Mouse (Mus musculus) spleen, adult 2 months (tissue): ENCODE results near the gene Tmem144. TPM values are rescaled to one million over a fixed set of nuclear protein-coding genes. Genes with fewer than 3 reads are reported as not detected.
A peak's percentile ranks its signal among the peaks of the same experiment; 100 is the strongest.
"Not testable (repeated sequence)": the region's sequence is repeated elsewhere in the genome, so short reads cannot be mapped to it uniquely, and the experiment has no call there.

Source experiments
- DNase-seq, 2 experiments: peaks; one replicate each; pipeline versions ENCODE4 v3.0.0 to v3.0.0-alpha.2; 2012 to 2021; ENCODE audit warnings: low spot score in 2 of 2, low read depth in 1 of 2
- H3K27ac ChIP-seq: fragments of 200-500 bp; 2 replicates; pipeline ENCODE4 v1.5.1; 2012; ENCODE audit warnings: low read length, inconsistent platforms; ENCODE audit not compliant: insufficient read depth
- H3K27me3 ChIP-seq: fragments of 200-500 bp; 2 replicates; pipeline ENCODE4 v1.6.1; 2012; ENCODE audit warnings: mild to moderate bottlenecking, moderate library complexity, low read length, inconsistent platforms; ENCODE audit not compliant: control insufficient read depth, insufficient read depth
- H3K36me3 ChIP-seq: fragments of 200-500 bp; 2 replicates; pipeline ENCODE4 v1.6.1; 2012; ENCODE audit warnings: mild to moderate bottlenecking, low read length, inconsistent platforms; ENCODE audit not compliant: control insufficient read depth, insufficient read depth
- H3K4me1 ChIP-seq: fragments of 200-500 bp; 2 replicates; pipeline ENCODE4 v1.6.1; 2011; ENCODE audit warnings: inconsistent platforms; ENCODE audit not compliant: control insufficient read depth, insufficient read depth, insufficient read length
- H3K4me3 ChIP-seq: fragments of 200-500 bp; 2 replicates; pipeline ENCODE4 v1.5.1; 2011; ENCODE audit warnings: mild to moderate bottlenecking, inconsistent platforms; ENCODE audit not compliant: insufficient read depth, insufficient read length; ENCODE audit errors: extremely low read depth
- CTCF ChIP-seq: fragments of 200-500 bp; IDR thresholded peaks from 2 replicates; pipeline ENCODE4 v1.5.1; 2011; ENCODE audit warnings: mild to moderate bottlenecking, inconsistent platforms; ENCODE audit not compliant: insufficient read depth, insufficient read length, insufficient replicate concordance; ENCODE audit errors: extremely low read depth
- POLR2A ChIP-seq: fragments of 200-500 bp; IDR thresholded peaks from 2 replicates; pipeline ENCODE4 v1.6.1; 2011; ENCODE audit warnings: low read depth, low read length, inconsistent platforms
- WGBS: fragments of 180-500 bp; shearing (Covaris S2); methylation state at CpG from one replicate; pipeline ENCODE4 v1.1.7; 2018; 5-methylcytosine and 5-hydroxymethylcytosine counted together
- polyA plus RNA-seq: library from polyadenylated mRNA; depleted of rRNA; stranded (reverse); fragments of >200 nt; gene quantifications from 2 replicates; pipeline ENCODE4 v1.2.3, GENCODE M21; 2012

Tmem144 gene
- polyA plus RNA-seq, 1 experiment = 0.15 TPM

GRCm38 (mm10) chr3:79812042-79812441 is 40.5 kb downstream of the Tmem144 start:
- no peaks in the 10 kb centered on the region for H3K27me3 ChIP-seq
- H3K4me3 ChIP-seq = no peak overlapping the region
- no peak overlapping the region for H3K27ac ChIP-seq
- H3K4me1 ChIP-seq = no peaks in the 10 kb centered on the region
- DNase-seq = no peak
- WGBS = 86% methylated on average over 2 of the region's 2 CpGs
- TF ChIP-seq CTCF (no peak), POLR2A (no peak)
- H3K36me3 ChIP-seq = no peaks in the 10 kb centered on the region

- Histone ChIP-seq H3K4me3 (no peak overlapping the region), H3K27me3 (no peaks in the 10 kb centered on the region), H3K4me1 (no peaks in the 10 kb centered on the region), H3K27ac (no peak overlapping the region), H3K36me3 (no peaks in the 10 kb centered on the region)
- DNase-seq = peak in 1 of 2 experiments; percentile 12
- WGBS = 44% methylated on average over 3 of the region's 3 CpGs
- TF ChIP-seq POLR2A (no peak), CTCF (peak; percentile 3; the same call in 1 of the 2 replicates)
Observed at GRCm38 (mm10) chr3:79811632-79812031, 40.9 kb downstream of the Tmem144 start.

GRCm38 (mm10) chr3:79810563-79810962 is 42.0 kb downstream of the Tmem144 start:
- H3K27ac ChIP-seq = no peak overlapping the region
- TF ChIP-seq CTCF (no peak), POLR2A (no peak)
- H3K4me1 ChIP-seq = no peaks in the 10 kb centered on the region
- no peaks in the 10 kb centered on the region for H3K36me3 ChIP-seq
- H3K4me3 ChIP-seq = no peak overlapping the region
- no peaks in the 10 kb centered on the region for H3K27me3 ChIP-seq
- WGBS = 89% methylated on average over 6 of the region's 6 CpGs
- no peak for DNase-seq

- no peaks in the 10 kb centered on the region for H3K36me3 ChIP-seq
- WGBS = 14% methylated on average over 4 of the region's 4 CpGs
- no peaks in the 10 kb centered on the region for H3K4me1 ChIP-seq
- no peaks in the 10 kb centered on the region for H3K27me3 ChIP-seq
- TF ChIP-seq CTCF = peak; percentile 64; the same call in 1 of the 2 replicates
- no peak for TF ChIP-seq POLR2A
- H3K4me3 ChIP-seq = no peak overlapping the region
- peak; percentile 18 to 40 for DNase-seq
- no peak overlapping the region for H3K27ac ChIP-seq
Observed at GRCm38 (mm10) chr3:79809180-79809567, 43.4 kb downstream of the Tmem144 start.

GRCm38 (mm10) chr3:79808530-79809179 is 43.9 kb downstream of the Tmem144 start:
- Histone ChIP-seq H3K27ac (no peak overlapping the region), H3K36me3 (no peaks in the 10 kb centered on the region), H3K4me3 (no peak overlapping the region), H3K27me3 (no peaks in the 10 kb centered on the region), H3K4me1 (no peaks in the 10 kb centered on the region)
- DNase-seq = no peak
- TF ChIP-seq POLR2A (no peak), CTCF (no peak)
- 84% methylated on average over 9 of the region's 9 CpGs for WGBS

- not testable (repeated sequence) for H3K27ac ChIP-seq, H3K4me3 ChIP-seq, H3K4me1 ChIP-seq, H3K36me3 ChIP-seq, DNase-seq, H3K27me3 ChIP-seq
- WGBS = 91% methylated on average over 7 of the region's 7 CpGs
Observed at GRCm38 (mm10) chr3:79800761-79801160, 51.8 kb downstream of the Tmem144 start.

GRCm38 (mm10) chr3:79792307-79792706 is 60.3 kb downstream of the Tmem144 start:
- no peak for TF ChIP-seq CTCF
- TF ChIP-seq POLR2A = no peak
- no peak for DNase-seq
- H3K27me3 ChIP-seq = no peaks in the 10 kb centered on the region
- no peaks in the 10 kb centered on the region for H3K36me3 ChIP-seq
- no peaks in the 10 kb centered on the region for H3K4me1 ChIP-seq
- H3K4me3 ChIP-seq = no peak overlapping the region
- no peak overlapping the region for H3K27ac ChIP-seq
- WGBS = 84% methylated on average over 6 of the region's 6 CpGs

GRCm38 (mm10) chr3:79790324-79790723 is 62.2 kb downstream of the Tmem144 start:
- TF ChIP-seq POLR2A = no peak
- no peak for TF ChIP-seq CTCF
- no peaks in the 10 kb centered on the region for H3K4me1 ChIP-seq
- H3K36me3 ChIP-seq = no peaks in the 10 kb centered on the region
- H3K27ac ChIP-seq = no peak overlapping the region
- no peak overlapping the region for H3K4me3 ChIP-seq
- WGBS = 69% methylated on average over 3 of the region's 3 CpGs
- DNase-seq = no peak
- H3K27me3 ChIP-seq = no peaks in the 10 kb centered on the region
